Mouse (Mus musculus) midbrain, embryonic 10.5 days (tissue): ENCODE data around the gene Tifa. TPM values are rescaled to one million over a fixed set of nuclear protein-coding genes. Genes with fewer than 3 reads are reported as not detected.

Source experiments
- DNase-seq: peaks from one replicate; pipeline ENCODE4 v3.0.0-alpha.2; 2017; ENCODE audit warnings: low spot score
- H3K27ac ChIP-seq: fragments of 300-500 bp; sonication (generic); replicated peaks from 2 replicates; pipeline ENCODE4 v1.5.1; 2016; ENCODE audit warnings: mild to moderate bottlenecking
- H3K27me3 ChIP-seq: fragments of 300-500 bp; sonication (generic); 2 replicates; pipeline ENCODE4 v1.6.1; 2016; ENCODE audit warnings: low read depth, mild to moderate bottlenecking; ENCODE audit not compliant: poor library complexity, severe bottlenecking
- H3K36me3 ChIP-seq: fragments of 300-500 bp; sonication (generic); 2 replicates; pipeline ENCODE4 v1.6.1; 2016; ENCODE audit warnings: mild to moderate bottlenecking, moderate library complexity
- H3K4me1 ChIP-seq: fragments of 300-500 bp; sonication (generic); 2 replicates; pipeline ENCODE4 v1.6.1; 2016
- H3K4me3 ChIP-seq: fragments of 300-500 bp; sonication (generic); 2 replicates; pipeline ENCODE4 v1.5.1; 2016; ENCODE audit warnings: mild to moderate bottlenecking, moderate library complexity
- H3K9me3 ChIP-seq: fragments of 300-500 bp; sonication (generic); replicated peaks from 2 replicates; pipeline ENCODE4 v1.6.1; 2016; ENCODE audit warnings: mild to moderate bottlenecking
- WGBS: fragments of 180-500 bp; shearing (Covaris S2); methylation state at CpG from one replicate; pipeline ENCODE4 v1.1.7; 2016; 5-methylcytosine and 5-hydroxymethylcytosine counted together
- polyA plus RNA-seq: library from polyadenylated mRNA; unstranded; fragments of >200 nt; fragmentation: Nextera tagmentation; extraction: Ambion mirVana; gene quantifications from 2 replicates; pipeline ENCODE4 v1.2.1, GENCODE M21; 2016

The Tifa gene
- polyA plus RNA-seq, 1 experiment from 2014 or later: 2.1 TPM

- Histone ChIP-seq H3K36me3 (no peaks in the 10 kb centered on the region), H3K4me3 (no peak overlapping the region), H3K27ac (no peak overlapping the region), H3K4me1 (peaks cover 16% of the 10 kb centered on the region; the same call in 1 of the 2 replicates), H3K27me3 (no peaks in the 10 kb centered on the region), H3K9me3 (no peaks in the 10 kb centered on the region)
- no peak for DNase-seq
- 51% methylated on average over 2 of the region's 2 CpGs for WGBS
These were observed 74.6 kb downstream of the Tifa start for GRCm38 (mm10) chr3:127864242-127864641.

DNA sequence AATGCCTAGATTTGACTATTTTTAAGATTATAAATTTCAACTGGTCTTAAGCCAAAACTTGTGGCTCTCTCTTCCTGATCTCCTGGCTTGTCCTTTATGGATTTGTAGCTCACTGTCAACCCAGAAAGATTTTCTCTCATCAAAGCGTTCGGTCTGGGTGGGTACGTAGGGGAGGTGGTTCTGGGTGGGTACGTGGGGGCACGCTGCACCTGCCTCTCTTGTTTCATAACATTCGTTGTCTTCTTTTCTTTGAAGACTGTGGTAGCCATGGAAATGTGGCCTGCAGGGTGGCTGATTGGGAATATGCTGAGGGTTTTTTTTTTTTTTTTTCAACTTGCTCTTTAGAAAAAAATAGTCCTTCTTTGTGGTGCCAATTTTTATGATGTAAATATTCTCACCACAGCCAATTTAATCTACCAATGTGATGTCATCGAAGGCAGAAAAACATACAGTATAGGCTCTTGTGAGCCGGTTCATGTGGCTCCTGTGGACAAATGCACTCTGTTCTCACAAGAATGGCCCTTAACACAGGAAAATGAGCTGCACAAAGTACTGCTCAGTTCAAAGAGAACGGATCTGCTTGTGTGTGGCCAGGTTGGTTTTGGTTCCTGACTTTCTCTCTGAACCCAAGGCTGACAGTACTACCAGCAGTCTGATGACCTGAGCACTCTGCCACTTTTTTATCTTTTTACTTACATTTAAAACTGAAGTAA, 78.6 kb downstream of the Tifa start:
- 79% methylated on average over 9 of the region's 9 CpGs for WGBS
- H3K27me3 ChIP-seq: no peaks in the 10 kb centered on the region
- no peaks in the 10 kb centered on the region for H3K36me3 ChIP-seq
- peaks cover 16% of the 10 kb centered on the region; the same call in 1 of the 2 replicates for H3K4me1 ChIP-seq
- no peaks in the 10 kb centered on the region for H3K9me3 ChIP-seq
- no peak overlapping the region for H3K27ac ChIP-seq
- DNase-seq: no peak
- no peak overlapping the region for H3K4me3 ChIP-seq

- Histone ChIP-seq H3K27ac (no peak overlapping the region), H3K9me3 (no peaks in the 10 kb centered on the region), H3K4me3 (no peak overlapping the region), H3K27me3 (no peaks in the 10 kb centered on the region), H3K36me3 (no peaks in the 10 kb centered on the region), H3K4me1 (peaks cover 16% of the 10 kb centered on the region; the same call in 1 of the 2 replicates)
- no peak for DNase-seq
- 82% methylated on average over 5 of the region's 5 CpGs for WGBS
These were observed 79.3 kb downstream of the Tifa start for GRCm38 (mm10) chr3:127868880-127869279.

- no peaks in the 10 kb centered on the region for H3K27me3 ChIP-seq
- no peak overlapping the region for H3K27ac ChIP-seq
- H3K36me3 ChIP-seq: no peaks in the 10 kb centered on the region
- no peaks in the 10 kb centered on the region for H3K9me3 ChIP-seq
- H3K4me3 ChIP-seq: no peak overlapping the region
- DNase-seq: no peak
- peaks cover 10% of the 10 kb centered on the region; the same call in 1 of the 2 replicates for H3K4me1 ChIP-seq
- 81% methylated on average over 9 of the region's 9 CpGs for WGBS
These were observed 82.0 kb downstream of the Tifa start for GRCm38 (mm10) chr3:127871575-127871974.

DNA sequence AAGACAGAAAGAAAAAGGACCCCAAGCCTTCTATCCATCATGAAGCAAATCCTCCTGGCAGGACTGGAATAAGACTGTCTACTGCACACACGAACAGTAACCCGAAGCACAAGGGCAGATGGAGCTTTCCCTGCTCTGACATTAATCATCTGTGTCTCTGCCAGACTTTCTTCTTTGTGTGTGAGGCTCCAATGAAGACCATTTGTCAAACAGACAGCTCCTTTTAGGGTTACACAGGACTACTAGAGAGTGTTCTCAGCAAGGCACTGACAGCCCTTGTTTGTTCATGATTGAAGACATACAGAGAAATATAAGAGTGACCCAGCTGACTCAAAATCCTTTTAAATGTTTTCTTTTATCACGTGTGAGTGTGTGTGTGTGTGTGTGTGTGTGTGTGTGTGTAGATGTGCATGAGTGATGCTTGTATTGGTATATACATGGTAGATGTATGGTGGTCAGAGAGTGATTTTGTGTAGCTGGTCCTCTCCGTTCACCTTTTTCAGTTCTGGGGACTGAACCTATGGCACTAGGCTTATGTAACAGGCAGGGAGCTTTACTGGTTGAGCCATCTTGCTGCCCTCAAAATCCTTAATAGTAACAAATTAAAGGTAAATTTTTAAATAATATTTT, 84.8 kb downstream of the Tifa start:
- Histone ChIP-seq H3K4me3 (no peak overlapping the region), H3K27me3 (no peaks in the 10 kb centered on the region), H3K27ac (no peak overlapping the region), H3K9me3 (no peaks in the 10 kb centered on the region), H3K4me1 (no peaks in the 10 kb centered on the region), H3K36me3 (no peaks in the 10 kb centered on the region)
- 89% methylated on average over 4 of the region's 4 CpGs for WGBS
- DNase-seq: no peak

GRCm38 (mm10) chr3:127875059-127875458, 85.5 kb downstream of the Tifa start:
- H3K27ac ChIP-seq: no peak overlapping the region
- no peaks in the 10 kb centered on the region for H3K4me1 ChIP-seq
- no peaks in the 10 kb centered on the region for H3K9me3 ChIP-seq
- H3K36me3 ChIP-seq: no peaks in the 10 kb centered on the region
- no peak overlapping the region for H3K4me3 ChIP-seq
- 90% methylated on average over 7 of the region's 7 CpGs for WGBS
- no peak for DNase-seq
- H3K27me3 ChIP-seq: no peaks in the 10 kb centered on the region

DNA sequence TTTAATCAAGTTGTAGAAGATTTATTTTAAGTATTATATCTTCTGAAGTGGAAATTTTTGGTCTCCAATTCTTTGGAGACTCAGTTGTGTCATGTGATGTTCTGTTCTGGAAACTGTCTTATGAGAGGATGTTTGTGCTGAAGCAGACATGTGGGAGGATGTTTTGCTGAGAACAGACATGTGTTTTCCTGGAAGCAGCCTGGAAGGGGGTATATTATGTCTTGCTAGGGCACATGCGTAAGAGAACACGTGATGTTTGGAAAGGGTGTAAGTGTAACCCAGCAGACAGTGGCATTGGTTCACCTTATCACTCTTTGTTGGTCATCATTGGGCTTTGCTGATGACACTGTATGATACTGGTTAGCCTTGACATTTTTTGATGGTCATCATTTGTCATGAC, 85.9 kb downstream of the Tifa start:
- H3K4me3 ChIP-seq: no peak overlapping the region
- DNase-seq: no peak

GRCm38 (mm10) chr3:127879968-127880367, 90.4 kb downstream of the Tifa start:
- no peak for DNase-seq
- Histone ChIP-seq H3K4me1 (no peaks in the 10 kb centered on the region), H3K27ac (no peak overlapping the region), H3K4me3 (no peak overlapping the region), H3K9me3 (no peaks in the 10 kb centered on the region), H3K36me3 (no peaks in the 10 kb centered on the region), H3K27me3 (no peaks in the 10 kb centered on the region)
- 83% methylated on average over 3 of the region's 3 CpGs for WGBS

More for the DNA sequence above, 85.9 kb downstream of the Tifa start:
- H3K27ac ChIP-seq: no peak overlapping the region
- 93% methylated on average over 2 of the region's 2 CpGs for WGBS
- no peaks in the 10 kb centered on the region for H3K27me3 ChIP-seq
- no peaks in the 10 kb centered on the region for H3K4me1 ChIP-seq
- H3K36me3 ChIP-seq: no peaks in the 10 kb centered on the region
- H3K9me3 ChIP-seq: no peaks in the 10 kb centered on the region

DNA sequence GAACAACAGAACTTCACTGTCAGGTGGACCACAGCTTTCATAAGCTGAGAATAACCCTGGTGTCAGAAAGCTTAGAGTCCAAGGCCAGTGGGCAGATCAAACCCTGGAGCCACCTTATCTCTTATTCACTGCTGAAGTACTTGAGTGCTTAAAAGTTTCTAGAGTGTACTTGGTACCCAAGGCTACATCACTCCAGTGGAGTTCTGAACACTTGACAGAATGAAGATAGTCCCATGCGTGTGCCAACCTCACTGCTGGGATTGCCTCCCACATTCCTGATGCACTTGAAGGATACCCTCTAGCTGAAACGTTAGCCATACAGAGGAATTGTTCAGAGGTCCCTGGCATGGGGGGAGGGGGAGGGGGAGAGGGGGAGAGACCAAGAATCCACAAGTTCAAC, 92.1 kb downstream of the Tifa start:
- Histone ChIP-seq H3K27ac (no peak overlapping the region), H3K4me3 (no peak overlapping the region), H3K9me3 (no peaks in the 10 kb centered on the region), H3K36me3 (no peaks in the 10 kb centered on the region), H3K27me3 (no peaks in the 10 kb centered on the region), H3K4me1 (no peaks in the 10 kb centered on the region)
- WGBS: 71% methylated on average over 2 of the region's 2 CpGs
- DNase-seq: no peak

Other genes with a start within 250 kb of the Tifa start
- gene Larp7, start 236.5 kb upstream of the Tifa start, polyA plus RNA-seq: 80.5 and 86.2 TPM in 2 replicates
- 20.8 and 20.9 TPM in 2 replicates for gene Zgrf1, start 236.3 kb upstream of the Tifa start, polyA plus RNA-seq
- gene Neurog2, start 156.7 kb upstream of the Tifa start, polyA plus RNA-seq: 26.5 and 47.5 TPM in 2 replicates
- 0.95 and 0.98 TPM in 2 replicates for gene Alpk1, start 9.3 kb upstream of the Tifa start, polyA plus RNA-seq
- gene Ap1ar, start 47.7 kb downstream of the Tifa start, polyA plus RNA-seq: 54.6 and 54.8 TPM in 2 replicates
- gene Fam241a, start 106.5 kb downstream of the Tifa start, polyA plus RNA-seq: 2.5 TPM in 2 replicates